Mouse (Mus musculus) liver, embryonic 14.5 days (tissue): ENCODE measurements around the gene Speg.

Source experiments
- CTCF ChIP-seq: IDR thresholded peaks from 2 replicates; pipeline ENCODE4 v1.5.1; 2016; ENCODE audit warnings: antibody characterized with exemption, low read depth, control low read depth
- EP300 ChIP-seq: IDR thresholded peaks from 2 replicates; pipeline ENCODE4 v1.6.1; 2016; ENCODE audit warnings: antibody characterized with exemption, low read depth

GRCm38 (mm10) chr1:75451900-75452299 is 76.8 kb downstream of the Speg start:
- no peak for TF ChIP-seq CTCF
- no peak for TF ChIP-seq EP300
